Mouse (Mus musculus) spleen, adult 2 months (tissue): ENCODE data around the gene Cxcr5.

Experiments
- CTCF ChIP-seq: fragments of 200-500 bp; IDR thresholded peaks from 2 replicates; pipeline ENCODE4 v1.5.1; 2011; ENCODE audit warnings: mild to moderate bottlenecking, inconsistent platforms; ENCODE audit not compliant: insufficient read depth, insufficient read length, insufficient replicate concordance; ENCODE audit errors: extremely low read depth
- POLR2A ChIP-seq: fragments of 200-500 bp; IDR thresholded peaks from 2 replicates; pipeline ENCODE4 v1.6.1; 2011; ENCODE audit warnings: low read depth, low read length, inconsistent platforms

GRCm38 (mm10) chr9:44610371-44610770 is 48.7 kb upstream of the Cxcr5 start:
- TF ChIP-seq CTCF (no peak), POLR2A (no peak)
